Mouse (Mus musculus) cerebellum, adult 2 months (tissue): Measurements from ENCODE around the gene Slc32a1.

Experiments used
- CTCF ChIP-seq: fragments of 200-500 bp; IDR thresholded peaks from 2 replicates; pipeline ENCODE4 v1.5.1; 2011; ENCODE audit warnings: low read depth, mild to moderate bottlenecking, control low read depth, low read length, moderate library complexity, borderline replicate concordance; ENCODE audit not compliant: insufficient read depth
- POLR2A ChIP-seq: fragments of 200-500 bp; IDR thresholded peaks from 2 replicates; pipeline ENCODE4 v1.6.1; 2011; ENCODE audit warnings: low read length, control low read depth, borderline replicate concordance; ENCODE audit not compliant: insufficient read depth

DNA sequence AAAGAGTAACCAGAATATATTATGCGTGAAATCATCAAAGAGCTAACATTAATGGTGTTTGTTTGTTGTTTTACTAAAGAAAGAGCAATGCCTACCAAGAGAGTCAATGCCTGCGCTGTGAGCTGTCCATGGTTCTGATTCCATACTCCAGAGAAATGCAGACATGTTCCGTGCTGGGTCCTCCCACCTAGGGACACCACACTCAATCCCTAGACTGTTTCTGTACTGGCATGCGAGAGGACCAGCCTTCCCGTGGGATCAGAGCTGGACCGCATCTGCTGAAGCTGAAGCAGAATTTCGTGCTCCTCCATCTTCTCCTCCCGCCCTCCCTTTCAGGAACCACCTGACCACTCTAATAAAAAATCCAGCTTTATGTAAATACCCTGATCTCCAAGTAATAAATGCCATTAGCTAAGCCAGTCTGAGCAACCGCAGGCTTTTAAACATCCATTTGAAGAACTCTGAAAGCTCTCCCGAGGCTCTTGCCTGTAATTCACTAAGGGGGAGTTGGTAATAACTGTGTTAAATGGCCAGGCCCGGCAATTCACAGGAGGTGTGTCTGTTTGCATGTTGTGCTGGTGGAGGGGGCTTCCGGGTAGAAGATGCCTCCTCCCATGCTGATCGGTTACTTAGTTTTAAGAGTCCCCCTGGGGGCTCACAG is 40.0 kb upstream of the Slc32a1 start:
- TF ChIP-seq POLR2A = no peak
- no peak for TF ChIP-seq CTCF
